Mouse (Mus musculus): ENCODE measurements at regions not wholly inside any gene's neighbourhood (a gene's known extent, or its start where the extent isn't known, plus 50 kb on each side); places are given as distances from the start of the nearest gene placed in this dataset.

DNA sequence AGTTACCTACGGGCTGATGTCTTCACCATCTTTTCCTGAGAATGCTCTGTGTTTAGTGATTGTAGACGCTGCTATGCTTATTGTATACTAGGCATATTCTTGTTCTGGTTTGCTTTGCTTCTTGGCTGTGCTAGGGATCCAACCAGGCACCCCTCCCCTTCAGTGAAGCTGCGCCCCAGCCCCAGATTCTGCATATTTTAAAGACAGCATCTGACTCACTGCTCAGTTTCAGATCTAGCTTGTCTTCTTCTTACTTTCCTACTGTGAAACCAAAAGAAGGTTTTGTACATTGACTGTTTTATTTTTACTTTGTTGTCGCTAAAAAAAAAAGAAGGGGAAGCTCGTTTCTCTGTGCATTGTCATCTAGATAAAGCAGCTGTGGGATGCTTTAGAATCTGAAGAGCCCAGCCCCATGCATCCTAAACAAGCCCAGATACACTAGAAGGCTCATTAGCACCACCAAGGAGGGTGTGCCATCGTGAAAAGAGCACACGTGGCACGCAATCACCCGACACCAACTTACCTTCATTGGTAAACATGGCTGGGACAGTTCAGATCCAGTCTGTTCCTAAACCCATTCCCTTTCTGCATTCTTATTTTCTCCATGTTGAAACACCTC is 83.7 kb upstream of the Phyhipl start:
- DNase-seq (ENCODE audit: low spot score in 2 of 2), result no peak

- no peak for DNase-seq (ENCODE audit: low spot score in 2 of 2)
These were observed 82.9 kb upstream of the Phyhipl start for GRCm38 (mm10) chr10:70738686-70739085.

DNA sequence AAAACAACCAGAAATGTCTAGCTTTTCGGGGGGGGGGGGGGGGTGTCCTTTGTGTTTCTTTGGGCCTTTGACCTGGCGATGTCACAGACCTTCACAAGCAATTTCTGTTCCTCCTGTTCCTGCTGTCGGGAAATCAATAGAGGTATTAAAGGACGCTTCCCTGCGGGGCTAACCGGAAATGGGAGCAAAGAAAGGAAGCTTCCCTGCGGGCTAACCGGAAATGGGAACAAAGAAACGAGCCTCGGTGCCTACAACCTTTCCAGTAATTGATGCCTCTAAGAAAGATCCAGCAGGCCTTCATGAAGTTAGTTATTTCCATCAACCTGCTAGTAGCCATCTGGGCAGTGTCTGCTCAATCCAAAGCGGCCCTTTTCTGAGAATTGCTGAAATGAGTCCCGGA is 78.2 kb upstream of the Phyhipl start:
- no peak for DNase-seq (ENCODE audit: low spot score in 2 of 2)

- peak in 1 of 2 experiments; percentile 19 for DNase-seq (ENCODE audit: low spot score in 2 of 2)
These were observed 77.7 kb upstream of the Phyhipl start for GRCm38 (mm10) chr10:70733478-70733877.

- DNase-seq (ENCODE audit: low spot score in 2 of 2), result no peak
These were observed 69.3 kb upstream of the Phyhipl start for GRCm38 (mm10) chr10:70725091-70725490.

- no peak for DNase-seq (ENCODE audit: low spot score in 2 of 2)
These were observed 67.0 kb upstream of the Phyhipl start for GRCm38 (mm10) chr10:70722783-70723182.

DNA sequence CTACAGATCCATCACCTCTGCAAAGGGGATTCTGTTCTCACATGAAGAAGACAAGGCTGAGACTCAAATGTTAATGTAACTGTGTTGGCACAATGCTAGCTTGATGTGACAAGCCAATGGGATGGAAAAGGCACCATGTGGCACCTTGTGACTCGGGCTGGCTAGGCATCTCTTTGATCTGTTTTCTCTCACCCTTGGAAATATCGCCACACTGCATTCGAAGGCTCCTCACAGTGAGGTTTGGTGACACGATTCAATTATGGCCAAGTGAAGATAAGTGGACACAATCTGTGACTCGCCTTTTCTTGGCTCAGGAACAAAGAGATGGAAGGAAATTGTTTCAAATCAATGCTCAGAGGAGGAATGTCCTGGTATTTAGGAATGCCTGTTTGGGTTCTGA is 66.6 kb upstream of the Phyhipl start:
- no peak for DNase-seq (ENCODE audit: low spot score in 2 of 2)

DNA sequence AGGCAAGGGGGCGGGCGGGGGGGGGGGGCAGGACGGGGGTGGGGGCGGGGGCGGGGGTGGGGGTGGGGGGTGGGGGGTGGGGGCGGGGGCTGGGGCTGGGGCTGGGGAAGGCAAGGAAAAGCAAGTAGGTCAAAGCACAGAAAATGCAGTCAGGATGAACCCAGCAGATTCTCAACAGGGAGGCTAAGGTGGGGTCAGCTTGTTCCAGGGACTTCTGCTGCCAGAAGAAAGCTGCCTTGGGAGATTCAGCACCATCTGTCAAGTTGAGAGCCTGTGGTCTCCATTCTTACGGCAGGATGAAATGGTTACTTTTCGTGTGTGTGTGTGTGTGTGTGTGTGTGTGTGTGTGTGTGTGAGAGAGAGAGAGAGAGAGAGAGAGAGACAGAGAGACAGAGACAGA is 61.7 kb upstream of the Phyhipl start:
- DNase-seq (ENCODE audit: low spot score in 2 of 2), result no peak

GRCm38 (mm10) chr10:70717025-70717424 is 61.3 kb upstream of the Phyhipl start:
- DNase-seq (ENCODE audit: low spot score in 2 of 2), result peak; percentile 67 to 83

GRCm38 (mm10) chr10:70713306-70713705 is 57.5 kb upstream of the Phyhipl start:
- DNase-seq (ENCODE audit: low spot score in 2 of 2), result peak; percentile 32 to 54

GRCm38 (mm10) chr10:70708806-70709205 is 53.0 kb upstream of the Phyhipl start:
- DNase-seq (ENCODE audit: low spot score in 2 of 2), result no peak

Data from left cerebral cortex, adult 9 months (tissue).